In genomic region chr4:108347111-108347510, GRCm38 (mm10) we compare ENCODE assay signal across 13 mouse cellular contexts. TPM values are rescaled to one million over a fixed set of nuclear protein-coding genes. Genes with fewer than 3 reads are reported as not detected.
DNase-seq lines count a peak whose midpoint lies in the region; ATAC-seq and TF ChIP-seq lines count a peak whose summit lies in the region.
"Had no signal": no experiment of that assay in that cellular context is flagged by ENCODE, and none has a peak within 500 bp of the region (broad histone marks: within the 10 kb centered on the region; RNA-seq: fewer than 3 reads in every experiment).

No protein-coding gene starts in this region.

- ATAC-seq in lung, postnatal 0 days = peak; percentile 63
- ATAC-seq in stomach, embryonic 16.5 days (ENCODE audit: insufficient read depth, low FRiP score) = peak; percentile 65

- WGBS in lung, postnatal 0 days = 57% methylated on average over 5 of the region's 5 CpGs
- WGBS in large intestine, adult 2 months = 30% methylated on average over 5 of the region's 5 CpGs
- WGBS in stomach, embryonic 16.5 days = 57% methylated on average over 5 of the region's 5 CpGs

- no peak overlapping the region for H3K9ac ChIP-seq in lung, postnatal 0 days (replicated peaks; ENCODE audit: low read depth)
- H3K9ac ChIP-seq in stomach, embryonic 16.5 days (ENCODE audit: low read length) = no peak overlapping the region
- H3K9ac ChIP-seq: hindbrain, embryonic 15.5 days had no signal

- H3K9me3 ChIP-seq in lung, postnatal 0 days (ENCODE audit: low read length) = no peaks in the 10 kb centered on the region
- H3K9me3 ChIP-seq in stomach, embryonic 16.5 days (replicated peaks; ENCODE audit: control insufficient read depth, low read length) = no peaks in the 10 kb centered on the region
- H3K9me3 ChIP-seq: hindbrain, embryonic 15.5 days had no signal

- no peak overlapping the region for H3K27ac ChIP-seq in lung, postnatal 0 days (ENCODE audit: low read length)
- peak overlapping the region; percentile 70 for H3K27ac ChIP-seq in stomach, embryonic 16.5 days (ENCODE audit: low read length)
- H3K27ac ChIP-seq: hindbrain, embryonic 15.5 days had no signal

- peaks cover 17% of the 10 kb centered on the region; the same call in 1 of the 2 replicates for H3K4me1 ChIP-seq in lung, postnatal 0 days (ENCODE audit: insufficient read depth, low read depth, low read length)
- peaks cover 50% of the 10 kb centered on the region for H3K4me1 ChIP-seq in stomach, embryonic 16.5 days (ENCODE audit: control insufficient read depth, insufficient read depth, low read length)

- no peak overlapping the region for H3K4me3 ChIP-seq in lung, postnatal 0 days (ENCODE audit: low read depth, low read length)
- no peak overlapping the region for H3K4me3 ChIP-seq in stomach, embryonic 16.5 days (replicated peaks; ENCODE audit: low read length)
- H3K4me3 ChIP-seq: erythroblast, embryonic 14.5 days; hindbrain, embryonic 15.5 days had no signal

- H3K36me3 ChIP-seq in lung, postnatal 0 days (ENCODE audit: insufficient read depth, low read length) = no peaks in the 10 kb centered on the region
- H3K36me3 ChIP-seq in stomach, embryonic 16.5 days (ENCODE audit: control insufficient read depth, insufficient read depth, low read length) = no peaks in the 10 kb centered on the region
- H3K36me3 ChIP-seq: hindbrain, embryonic 15.5 days had no signal

- TF ChIP-seq CTCF in lung, postnatal 0 days (IDR thresholded peaks at IDR 0.05) = no peak

- no peaks in the 10 kb centered on the region for H3K27me3 ChIP-seq in lung, postnatal 0 days (replicated peaks; ENCODE audit: insufficient read depth, low read length)
- H3K27me3 ChIP-seq in stomach, embryonic 16.5 days (ENCODE audit: control insufficient read depth, insufficient read depth, low read length) = no peaks in the 10 kb centered on the region
- H3K27me3 ChIP-seq: hindbrain, embryonic 15.5 days had no signal

- peak; percentile 84 for DNase-seq in lung, postnatal 0 days (ENCODE audit: low spot score)
- no peak for DNase-seq in lung, postnatal 14 days
- DNase-seq in adipocyte (ENCODE audit: low spot score) = peak; percentile 82
- DNase-seq in large intestine, adult 2 months (ENCODE audit: low read depth, low spot score) = peak; percentile 64
- no peak for DNase-seq in cerebellum, adult 18-20 months
- no peak for DNase-seq in cerebellum, adult 9-11 months
- no peak for DNase-seq in kidney, postnatal 10 days
- DNase-seq: cerebellum, adult 8-10 months; layer of hippocampus, postnatal 36 days; thymus, postnatal 4 days had no signal

- H3K4me2 ChIP-seq in lung, postnatal 0 days (replicated peaks; ENCODE audit: low read depth, low read length) = no peak overlapping the region
- no peak overlapping the region for H3K4me2 ChIP-seq in stomach, embryonic 16.5 days (ENCODE audit: low read depth, low read length)
- H3K4me2 ChIP-seq: hindbrain, embryonic 15.5 days had no signal

- no peak for TF ChIP-seq EP300 in lung, postnatal 0 days (IDR thresholded peaks at IDR 0.05)

RNA-seq across cellular contexts. Expression of gene Coa7, which starts 19.2 kb away (rescaled TPM):
- 25.3 and 31.9 TPM in 2 replicates for polyA plus RNA-seq in lung, postnatal 0 days (2015; fragmentation: Nextera tagmentation; extraction: Ambion mirVana)
- 14.5 and 17.9 TPM in 2 replicates for polyA plus RNA-seq in large intestine, adult 2 months (2012; rRNA removed)
- 45.6 and 55.2 TPM in 2 replicates for polyA plus RNA-seq in stomach, embryonic 16.5 days (2015; fragmentation: Nextera tagmentation; extraction: Ambion mirVana)

RNA-seq across cellular contexts. Expression of gene Shisal2a, which starts 36.0 kb away (rescaled TPM):
- polyA plus RNA-seq in lung, postnatal 0 days (2015; fragmentation: Nextera tagmentation; extraction: Ambion mirVana) = 0.83 and 1.1 TPM in 2 replicates
- polyA plus RNA-seq in large intestine, adult 2 months (2012; rRNA removed) = not detected in 2 replicates
- 1.2 and 1.4 TPM in 2 replicates for polyA plus RNA-seq in stomach, embryonic 16.5 days (2015; fragmentation: Nextera tagmentation; extraction: Ambion mirVana)
- polyA plus RNA-seq: erythroblast, embryonic 14.5 days had no signal

RNA-seq across cellular contexts. Expression of gene Zyg11b, which starts 46.2 kb away (rescaled TPM):
- 4.7 and 5.2 TPM in 2 replicates for polyA plus RNA-seq in lung, postnatal 0 days (2015; fragmentation: Nextera tagmentation; extraction: Ambion mirVana)
- 4.4 and 8.1 TPM in 2 replicates for polyA plus RNA-seq in large intestine, adult 2 months (2012; rRNA removed)
- polyA plus RNA-seq in stomach, embryonic 16.5 days (2015; fragmentation: Nextera tagmentation; extraction: Ambion mirVana) = 10.3 and 10.5 TPM in 2 replicates

RNA-seq across cellular contexts. Expression of gene Gpx7, which starts 59.6 kb away (rescaled TPM):
- 68.5 and 70.3 TPM in 2 replicates for polyA plus RNA-seq in lung, postnatal 0 days (2015; fragmentation: Nextera tagmentation; extraction: Ambion mirVana)
- polyA plus RNA-seq in large intestine, adult 2 months (2012; rRNA removed) = 5.6 and 9.0 TPM in 2 replicates
- 63.3 and 66.6 TPM in 2 replicates for polyA plus RNA-seq in stomach, embryonic 16.5 days (2015; fragmentation: Nextera tagmentation; extraction: Ambion mirVana)
- polyA plus RNA-seq: erythroblast, embryonic 14.5 days had no signal

Comparison
In these comparisons a context has a peak if more than half of its experiments do, and no peak if none do; other contexts are left out.
1. DNase-seq: peak in lung, postnatal 0 days (single experiment), adipocyte (single experiment) and large intestine, adult 2 months (single experiment); none in lung, postnatal 14 days (single experiment), cerebellum, adult 18-20 months (0 of 2), cerebellum, adult 9-11 months (single experiment) and kidney, postnatal 10 days (single experiment).